Mouse (Mus musculus) heart, adult 2 months (tissue): Measurements from ENCODE around the gene Galnt2.

Experiments
- CTCF ChIP-seq: fragments of 200-600 bp; IDR thresholded peaks from 2 replicates; pipeline ENCODE4 v1.8.1; 2022; ENCODE audit warnings: antibody characterized with exemption, mild to moderate bottlenecking, moderate library complexity
- EP300 ChIP-seq: fragments of 200-500 bp; IDR thresholded peaks from 2 replicates; pipeline ENCODE4 v1.6.1; 2011; ENCODE audit warnings: low read depth, low read length, control low read depth; ENCODE audit not compliant: insufficient read depth
- POLR2A ChIP-seq: fragments of 200-500 bp; IDR thresholded peaks from 2 replicates; pipeline ENCODE4 v1.6.1; 2011; ENCODE audit warnings: mild to moderate bottlenecking, low read depth, low read length, control low read depth; ENCODE audit not compliant: insufficient read depth

DNA sequence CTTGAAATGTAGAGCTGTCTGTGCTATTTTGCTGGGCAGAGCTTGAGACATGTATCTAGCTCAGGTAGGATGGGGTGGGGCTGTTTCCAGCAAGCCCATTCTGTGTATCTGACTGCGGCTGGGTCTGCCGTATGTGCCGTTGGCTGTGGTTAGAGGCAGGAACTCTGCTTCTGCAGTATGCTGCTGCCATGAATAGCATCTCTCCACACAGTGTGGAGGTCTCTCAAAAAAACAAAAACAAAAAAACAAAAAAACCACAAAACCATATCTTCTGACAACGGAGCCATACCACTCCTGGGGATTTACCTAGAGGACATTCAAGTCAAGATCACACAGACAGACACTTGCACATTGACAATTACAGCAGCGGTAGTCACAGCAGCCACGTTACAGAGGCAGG lies 86.6 kb downstream of the Galnt2 start:
- TF ChIP-seq CTCF, result no peak
- TF ChIP-seq EP300, result no peak
- no peak for TF ChIP-seq POLR2A
